Mouse (Mus musculus): ENCODE measurements around the gene Upk3b. TPM values are rescaled to one million over a fixed set of nuclear protein-coding genes. Genes with fewer than 3 reads are reported as not detected.

The Upk3b gene
- polyA plus RNA-seq, 1 experiment, result not detected

GRCm38 (mm10) chr5:136084891-136085651, 46.8 kb downstream of the Upk3b start:
- TF ChIP-seq GATA1 (IDR thresholded peaks at IDR 0.05; ENCODE audit: low read length), result no peak

GRCm38 (mm10) chr5:136086290-136086689, 48.0 kb downstream of the Upk3b start:
- TF ChIP-seq GATA1 (IDR thresholded peaks at IDR 0.05; ENCODE audit: low read length), result no peak

GRCm38 (mm10) chr5:136088821-136089575, 50.7 kb downstream of the Upk3b start:
- no peak for TF ChIP-seq GATA1 (IDR thresholded peaks at IDR 0.05; ENCODE audit: low read length)

- TF ChIP-seq GATA1 (IDR thresholded peaks at IDR 0.05; ENCODE audit: low read length), result no peak
These were observed 53.6 kb downstream of the Upk3b start for GRCm38 (mm10) chr5:136091927-136092326.

- no peak for TF ChIP-seq GATA1 (IDR thresholded peaks at IDR 0.05; ENCODE audit: low read length)
These were observed 56.1 kb downstream of the Upk3b start for GRCm38 (mm10) chr5:136094249-136095010.

GRCm38 (mm10) chr5:136095089-136095488, 56.8 kb downstream of the Upk3b start:
- no peak for TF ChIP-seq GATA1 (IDR thresholded peaks at IDR 0.05; ENCODE audit: low read length)

Other genes starting within 250 kb of the Upk3b start
- gene Srrm3, start 231.6 kb upstream of the Upk3b start, polyA plus RNA-seq (2012), result not detected in 2 replicates
- gene Hspb1, start 150.6 kb upstream of the Upk3b start, polyA plus RNA-seq (2012), result not detected in 2 replicates
- 226 and 268 TPM in 2 replicates for gene Ywhag, start 103.9 kb upstream of the Upk3b start, polyA plus RNA-seq (2012)
- gene Ssc4d, start 64.0 kb upstream of the Upk3b start, polyA plus RNA-seq (2012), result 2.6 and 3.9 TPM in 2 replicates
- gene Zp3, start 58.4 kb upstream of the Upk3b start, polyA plus RNA-seq (2012), result not detected in 2 replicates
- gene Dtx2, start 43.7 kb upstream of the Upk3b start, polyA plus RNA-seq (2012), result 25.4 and 25.7 TPM in 2 replicates
- gene Upk3bl, start 16.0 kb downstream of the Upk3b start, polyA plus RNA-seq (2012), result not detected in 2 replicates
- 0.06 and 0.09 TPM in 2 replicates for gene Rasa4, start 45.4 kb downstream of the Upk3b start, polyA plus RNA-seq (2012)
- gene Polr2j, start 78.1 kb downstream of the Upk3b start, polyA plus RNA-seq (2012), result 79.4 and 104 TPM in 2 replicates
- 141 and 143 TPM in 2 replicates for gene Lrwd1, start 97.6 kb downstream of the Upk3b start, polyA plus RNA-seq (2012)
- 41.9 and 42.7 TPM in 2 replicates for gene Alkbh4, start 97.7 kb downstream of the Upk3b start, polyA plus RNA-seq (2012)
- gene Orai2, start 132.2 kb downstream of the Upk3b start, polyA plus RNA-seq (2012), result 29.7 and 30.4 TPM in 2 replicates
- gene Prkrip1, start 160.5 kb downstream of the Upk3b start, polyA plus RNA-seq (2012), result 44.3 and 69.2 TPM in 2 replicates
- not detected in 2 replicates for gene Sh2b2, start 208.1 kb downstream of the Upk3b start, polyA plus RNA-seq (2012)